Mouse (Mus musculus) left cerebral cortex, adult 8-10 months (tissue): ENCODE results near the gene Emilin3. TPM values are rescaled to one million over a fixed set of nuclear protein-coding genes. Genes with fewer than 3 reads are reported as not detected.

Experiments
- DNase-seq, 2 experiments: peaks; one replicate each; pipeline ENCODE4 v3.0.0; 2022; ENCODE audit warnings: low spot score in 2 of 2
- total RNA-seq, 4 experiments: library from RNA; stranded (reverse); gene quantifications; 2 replicates each; pipeline ENCODE4 v1.2.4; 2022

Emilin3 gene
- total RNA-seq, 4 experiments from 2014 or later: 0.19 to 0.51 (median 0.32) TPM

- DNase-seq: no peak
Measured at GRCm38 (mm10) chr2:160917313-160917712, 5.2 kb upstream of the Emilin3 start.

GRCm38 (mm10) chr2:160916714-160917113 lies 4.6 kb upstream of the Emilin3 start:
- DNase-seq: no peak

GRCm38 (mm10) chr2:160915821-160916610 lies 3.9 kb upstream of the Emilin3 start:
- DNase-seq: no peak

GRCm38 (mm10) chr2:160914656-160915055 lies 2.5 kb upstream of the Emilin3 start:
- no peak for DNase-seq

GRCm38 (mm10) chr2:160911558-160912201 lies 448 bp downstream of the Emilin3 start:
- no peak for DNase-seq

GRCm38 (mm10) chr2:160910633-160911032 lies 1.5 kb downstream of the Emilin3 start:
- DNase-seq: no peak

GRCm38 (mm10) chr2:160908607-160909006 lies 3.5 kb downstream of the Emilin3 start:
- no peak for DNase-seq

- DNase-seq: no peak
Measured at GRCm38 (mm10) chr2:160906101-160906500, 6.0 kb downstream of the Emilin3 start.

- no peak for DNase-seq
Measured at GRCm38 (mm10) chr2:160905301-160905700, 6.8 kb downstream of the Emilin3 start.

GRCm38 (mm10) chr2:160901656-160902412 lies 10.3 kb downstream of the Emilin3 start:
- no peak for DNase-seq

GRCm38 (mm10) chr2:160891697-160892096 lies 20.4 kb downstream of the Emilin3 start:
- DNase-seq: no peak

GRCm38 (mm10) chr2:160891045-160891444 lies 21.1 kb downstream of the Emilin3 start:
- no peak for DNase-seq

GRCm38 (mm10) chr2:160887859-160888258 lies 24.3 kb downstream of the Emilin3 start:
- no peak for DNase-seq

GRCm38 (mm10) chr2:160887284-160887683 lies 24.8 kb downstream of the Emilin3 start:
- DNase-seq: peak; percentile 70 to 81

GRCm38 (mm10) chr2:160886221-160886620 lies 25.9 kb downstream of the Emilin3 start:
- no peak for DNase-seq

GRCm38 (mm10) chr2:160884830-160885229 lies 27.3 kb downstream of the Emilin3 start:
- peak in 1 of 2 experiments; percentile 27 for DNase-seq

- DNase-seq: no peak
Measured at GRCm38 (mm10) chr2:160883912-160884311, 28.2 kb downstream of the Emilin3 start.

- no peak for DNase-seq
Measured at GRCm38 (mm10) chr2:160882436-160882835, 29.7 kb downstream of the Emilin3 start.

- DNase-seq: no peak
Measured at GRCm38 (mm10) chr2:160881462-160882101, 30.5 kb downstream of the Emilin3 start.

- no peak for DNase-seq
Measured at GRCm38 (mm10) chr2:160880453-160881195, 31.5 kb downstream of the Emilin3 start, which contains the start of gene Lpin3. Gene Lpin3, plus strand, starts transcription at chr2:160880670.

GRCm38 (mm10) chr2:160876115-160876514 lies 36.0 kb downstream of the Emilin3 start:
- DNase-seq: no peak
